Comparison of ENCODE assay signal across 9 mouse cellular contexts in the genomic region with DNA sequence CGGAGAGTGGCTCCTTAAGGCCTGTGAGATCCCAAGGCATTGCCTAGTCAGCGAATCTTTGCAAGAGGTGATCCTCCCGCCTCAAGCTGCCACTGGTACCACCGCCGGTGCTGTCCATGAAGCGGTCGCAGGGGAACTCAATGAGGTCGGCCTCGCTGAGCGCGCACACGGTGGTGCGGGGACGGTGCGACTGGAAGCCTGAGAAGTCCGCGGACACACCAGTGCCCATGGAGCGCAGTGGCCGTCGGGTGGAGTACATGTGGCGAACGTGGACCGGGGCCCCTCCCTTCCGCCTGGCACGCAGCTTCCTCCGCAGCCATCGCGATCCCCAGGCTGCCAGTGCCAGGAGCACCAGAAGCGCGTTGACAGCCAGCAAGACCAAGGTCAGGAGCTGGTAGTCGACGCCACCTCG. TPM values are rescaled to one million over a fixed set of nuclear protein-coding genes. Genes with fewer than 3 reads are reported as not detected.
DNase-seq lines count a peak whose midpoint lies in the region; ATAC-seq lines count a peak whose summit lies in the region.
"Had no signal": no experiment of that assay in that cellular context is flagged by ENCODE, and none has a peak within 500 bp of the region (broad histone marks: within the 10 kb centered on the region; RNA-seq: fewer than 3 reads in every experiment).

No protein-coding gene starts in this region.

- peak; percentile 35 for ATAC-seq in megakaryocyte progenitor cell, adult 5-6 weeks (replicated peaks; ENCODE audit: poor library complexity)

- intact Hi-C loops in gastrocnemius, postnatal 14 days (cut with DNase I; ENCODE audit: low total_unique reads): loop anchor here (5.0 kb wide), 1 partner anchor 55 kb away; no protein-coding TSS in a partner anchor

- DNase-seq in urinary bladder, postnatal 14 days (ENCODE audit: low spot score): peak; percentile 29
- no peak for DNase-seq in urinary bladder, adult 2 months (ENCODE audit: low spot score)
- DNase-seq in gastrocnemius, postnatal 14 days: peak; percentile 16
- peak; percentile 15 to 58 for DNase-seq in kidney, postnatal 25 days
- DNase-seq in ovary, postnatal 36 days (ENCODE audit: low spot score): no peak
- no peak for DNase-seq in frontal cortex, adult 2 months (ENCODE audit: extremely low spot score in 1 of 2, low spot score in 1 of 2)
- no peak for DNase-seq in layer of hippocampus, postnatal 25 days (ENCODE audit: extremely low spot score in 1 of 2, low spot score in 1 of 2)

RNA-seq across cellular contexts. Expression of a gene that starts 2.9 kb away (rescaled TPM):
- polyA plus RNA-seq in urinary bladder, adult 2 months (2012; rRNA removed): 8.7 and 12.6 TPM in 2 replicates
- total RNA-seq in gastrocnemius, postnatal 14 days (2021): 10 to 100 TPM; 10.8 to 12.3 TPM
- not detected in 2 replicates for total RNA-seq in megakaryocyte progenitor cell, adult 5-6 weeks (2015)
- not detected in 2 replicates for total RNA-seq in megakaryocyte progenitor cell, adult 5-6 weeks (2017)
- polyA plus RNA-seq in frontal cortex, adult 2 months (2012; rRNA removed): 26.9 and 30.9 TPM in 2 replicates
- total RNA-seq in layer of hippocampus, postnatal 25 days (2021): 10 to 100 TPM; 38.3 to 41.2 TPM
- polyA plus RNA-seq: macrophage had no signal

Comparison
In these comparisons a context has a peak if more than half of its experiments do, and no peak if none do; other contexts are left out.
1. DNase-seq: peak in urinary bladder, postnatal 14 days (single experiment), gastrocnemius, postnatal 14 days (single experiment) and kidney, postnatal 25 days (2 of 2); none in urinary bladder, adult 2 months (single experiment), ovary, postnatal 36 days (single experiment), frontal cortex, adult 2 months (0 of 2) and layer of hippocampus, postnatal 25 days (0 of 2).
2. RNA of a gene that starts 2.9 kb away (total RNA-seq): 38.3 to 41.2 TPM in layer of hippocampus, postnatal 25 days and 10.8 to 12.3 TPM in gastrocnemius, postnatal 14 days; not detected in megakaryocyte progenitor cell, adult 5-6 weeks; every median in the first group is over 10 times any median in the second.